ENCODE assay signal across 8 mouse cellular contexts in the genomic region with DNA sequence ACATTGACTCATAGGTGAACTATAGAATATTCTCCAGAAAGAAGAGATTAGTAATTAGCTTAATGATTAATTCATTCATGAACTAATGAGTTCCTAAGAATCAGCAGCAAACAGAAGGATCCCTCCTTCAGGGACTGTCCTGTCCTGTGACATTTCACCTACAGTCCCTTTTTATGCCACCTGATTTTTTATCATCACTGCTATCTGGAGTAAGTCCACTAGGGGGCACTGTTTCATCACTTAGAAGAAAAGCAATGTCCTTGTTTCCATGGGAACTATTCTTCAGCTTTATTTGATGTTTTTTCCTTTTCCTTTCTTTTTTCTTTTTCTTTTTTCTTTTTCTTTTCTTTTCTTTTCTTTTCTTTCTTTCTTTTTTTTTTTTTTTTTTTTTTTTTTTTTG.
A peak's percentile ranks its signal among the peaks of the same experiment; 100 is the strongest.
DNase-seq lines count a peak whose midpoint lies in the region; ATAC-seq and TF ChIP-seq lines count a peak whose summit lies in the region.

No protein-coding gene starts in this region.

- no peaks in the 10 kb centered on the region for H3K36me3 ChIP-seq in forebrain, embryonic 16.5 days (ENCODE audit: control insufficient read depth, insufficient read depth)
- no peaks in the 10 kb centered on the region for H3K36me3 ChIP-seq in stomach, postnatal 0 days (ENCODE audit: control insufficient read depth, insufficient read depth, low read length)

- intact Hi-C loops in left cerebral cortex, postnatal 14 days (cut with DNase I): loop anchor here (5.0 kb wide), 3 partner anchors 109 to 229 kb away; partner anchors contain the start of genes Larp7 and Zgrf1

- H3K27me3 ChIP-seq in forebrain, embryonic 16.5 days (replicated peaks; ENCODE audit: control insufficient read depth, insufficient read depth, low read length): no peaks in the 10 kb centered on the region
- no peaks in the 10 kb centered on the region for H3K27me3 ChIP-seq in stomach, postnatal 0 days (ENCODE audit: control insufficient read depth, insufficient read depth, low read length)

- DNase-seq in gastrocnemius, adult 18-20 months (ENCODE audit: low spot score): peak; percentile 63
- DNase-seq in gastrocnemius, postnatal 25 days: no peak
- DNase-seq in ovary, postnatal 14 days (ENCODE audit: low spot score): peak; percentile 63
- DNase-seq in ovary, adult 18-20 months (ENCODE audit: low spot score): no peak
- peak; percentile 84 for DNase-seq in brain, adult 2 months (ENCODE audit: low read depth, low spot score)
- peak; percentile 72 to 77 for DNase-seq in left cerebral cortex, postnatal 14 days (ENCODE audit: low spot score in 2 of 2)
- DNase-seq in stomach, postnatal 0 days (ENCODE audit: low spot score): peak; percentile 16

- no peak overlapping the region for H3K9ac ChIP-seq in forebrain, embryonic 16.5 days (replicated peaks; ENCODE audit: low read depth, low read length)
- no peak overlapping the region for H3K9ac ChIP-seq in stomach, postnatal 0 days (ENCODE audit: low read length)

- H3K27ac ChIP-seq in forebrain, embryonic 16.5 days (ENCODE audit: low read length): no peak overlapping the region
- H3K27ac ChIP-seq in stomach, postnatal 0 days (replicated peaks): no peak overlapping the region

- TF ChIP-seq CTCF in stomach, postnatal 0 days (IDR thresholded peaks at IDR 0.05; ENCODE audit: low read depth): peak; percentile 92

- no peaks in the 10 kb centered on the region for H3K4me1 ChIP-seq in forebrain, embryonic 16.5 days (replicated peaks; ENCODE audit: control insufficient read depth, insufficient read depth, low read length)
- H3K4me1 ChIP-seq in stomach, postnatal 0 days (replicated peaks; ENCODE audit: control insufficient read depth, insufficient read depth): no peaks in the 10 kb centered on the region

- H3K4me3 ChIP-seq in forebrain, embryonic 16.5 days (replicated peaks; ENCODE audit: low read length): no peak overlapping the region
- no peak overlapping the region for H3K4me3 ChIP-seq in stomach, postnatal 0 days (ENCODE audit: low read depth, low read length)

- no peak overlapping the region for H3K4me2 ChIP-seq in forebrain, embryonic 16.5 days (ENCODE audit: low read length)
- H3K4me2 ChIP-seq in stomach, postnatal 0 days (replicated peaks; ENCODE audit: low read depth): no peak overlapping the region

- 0 out of 2 replicates have a peak, but pooled peaks have one; percentile 23 for ATAC-seq in forebrain, embryonic 16.5 days
- no peak for ATAC-seq in stomach, postnatal 0 days (ENCODE audit: low FRiP score, low TSS enrichment)

- no peaks in the 10 kb centered on the region for H3K9me3 ChIP-seq in forebrain, embryonic 16.5 days (ENCODE audit: control insufficient read depth, low read length)
- no peaks in the 10 kb centered on the region for H3K9me3 ChIP-seq in stomach, postnatal 0 days (ENCODE audit: control insufficient read depth, low read length)

- no peak for TF ChIP-seq EP300 in stomach, postnatal 0 days (optimal IDR thresholded peaks at IDR 0.05)

Comparison
In these comparisons a context has a peak if more than half of its experiments do, and no peak if none do; other contexts are left out.
1. DNase-seq: peak in gastrocnemius, adult 18-20 months (single experiment), ovary, postnatal 14 days (single experiment), brain, adult 2 months (single experiment), left cerebral cortex, postnatal 14 days (2 of 2) and stomach, postnatal 0 days (single experiment); none in gastrocnemius, postnatal 25 days (single experiment) and ovary, adult 18-20 months (single experiment).